Mouse (Mus musculus) limb, embryonic 14.5 days (tissue): ENCODE measurements around the gene Sync. TPM values are rescaled to one million over a fixed set of nuclear protein-coding genes. Genes with fewer than 3 reads are reported as not detected.

Source experiments
- ATAC-seq: fragments of 200-750 bp; cut with Nextera tagmentation; 2 replicates; pipeline ENCODE4 v1.8.0; 2017; ENCODE audit warnings: low read depth, moderate number of reproducible peaks, moderate TSS enrichment; ENCODE audit not compliant: low FRiP score
- DNase-seq: peaks from one replicate; pipeline ENCODE4 v3.0.0-alpha.2; 2015; ENCODE audit warnings: low spot score
- H3K27ac ChIP-seq: fragments of 300-500 bp; sonication (generic); replicated peaks from 2 replicates; pipeline ENCODE4 v1.5.1; 2014; ENCODE audit warnings: low read depth, mild to moderate bottlenecking, low read length, moderate library complexity, mixed read lengths
- H3K27me3 ChIP-seq: fragments of 300-500 bp; sonication (generic); 2 replicates; pipeline ENCODE4 v1.6.1; 2014; ENCODE audit warnings: low read length, mixed read lengths; ENCODE audit not compliant: control insufficient read depth, insufficient read depth
- H3K36me3 ChIP-seq: fragments of 300-500 bp; sonication (generic); 2 replicates; pipeline ENCODE4 v1.6.1; 2014; ENCODE audit warnings: mild to moderate bottlenecking, low read length, moderate library complexity, mixed read lengths; ENCODE audit not compliant: control insufficient read depth, insufficient read depth
- H3K4me1 ChIP-seq: fragments of 300-500 bp; sonication (generic); 2 replicates; pipeline ENCODE4 v1.6.1; 2014; ENCODE audit warnings: antibody characterized with exemption, low read length, mixed read lengths; ENCODE audit not compliant: control insufficient read depth, insufficient read depth
- H3K4me2 ChIP-seq: fragments of 300-500 bp; sonication (generic); replicated peaks from 2 replicates; pipeline ENCODE4 v1.6.1; 2014; ENCODE audit warnings: low read depth, mild to moderate bottlenecking, low read length, moderate library complexity; ENCODE audit not compliant: severe bottlenecking
- H3K4me3 ChIP-seq: fragments of 300-500 bp; sonication (generic); replicated peaks from 2 replicates; pipeline ENCODE4 v1.5.1; 2014; ENCODE audit warnings: low read length
- H3K9ac ChIP-seq: fragments of 300-500 bp; sonication (generic); 2 replicates; pipeline ENCODE4 v1.6.1; 2014; ENCODE audit warnings: mild to moderate bottlenecking, low read depth, low read length, moderate library complexity; ENCODE audit not compliant: severe bottlenecking
- H3K9me3 ChIP-seq: fragments of 300-500 bp; sonication (generic); 2 replicates; pipeline ENCODE4 v1.6.1; 2016; ENCODE audit warnings: low read length; ENCODE audit not compliant: control insufficient read depth
- POLR2A ChIP-seq: fragments of 200-500 bp; IDR thresholded peaks from 2 replicates; pipeline ENCODE4 v1.8.0; 2012; ENCODE audit warnings: inconsistent platforms, mild to moderate bottlenecking, moderate library complexity, borderline replicate concordance; ENCODE audit not compliant: insufficient read depth, insufficient read length; ENCODE audit errors: extremely low read depth
- WGBS: fragments of 180-500 bp; shearing (Covaris S2); extraction: QIAGEN DNeasy Blood & Tissue Kit; methylation state at CpG from one replicate; pipeline ENCODE4 v1.1.7; 2014; 5-methylcytosine and 5-hydroxymethylcytosine counted together
- polyA plus RNA-seq, 2 experiments: library from polyadenylated mRNA; depleted of rRNA in 1 of 2; stranded (reverse) in 1 of 2; unstranded in 1 of 2; fragments of >200 nt; fragmentation: Nextera tagmentation in 1 of 2; extraction: Ambion mirVana in 1 of 2; gene quantifications; 2 replicates each; pipeline versions ENCODE4 v1.2.1 to v1.2.3; 2012 to 2014

Sync gene
- polyA plus RNA-seq, 2 experiments, result 5.3 to 6.1 TPM

DNA sequence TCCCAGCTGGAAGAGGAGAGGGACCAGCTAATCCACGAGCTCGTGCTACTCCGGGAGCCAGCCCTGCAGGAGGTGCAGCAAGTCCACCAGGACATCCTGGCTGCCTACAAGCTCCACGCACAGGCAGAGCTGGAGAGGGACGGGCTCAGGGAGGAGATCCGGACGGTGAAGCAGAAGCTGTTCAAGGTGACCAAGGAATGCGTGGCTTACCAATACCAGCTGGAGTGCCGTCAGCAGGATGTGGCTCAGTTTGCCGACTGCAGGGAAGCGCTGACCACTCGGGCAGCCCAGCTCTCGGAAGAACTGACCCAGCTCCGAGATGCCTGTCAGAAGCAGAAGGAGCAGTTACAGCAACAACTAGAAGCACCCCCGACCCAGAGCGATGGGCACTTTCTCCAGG lies 6.3 kb downstream of the Sync start:
- no peak for DNase-seq
- H3K4me3 ChIP-seq, result no peak overlapping the region

GRCm38 (mm10) chr4:129295188-129295587 lies 7.8 kb downstream of the Sync start:
- TF ChIP-seq POLR2A, result no peak
- no peaks in the 10 kb centered on the region for H3K27me3 ChIP-seq
- WGBS, result 68% methylated on average over 2 of the region's 2 CpGs
- H3K4me3 ChIP-seq, result no peak overlapping the region
- H3K4me2 ChIP-seq, result no peak overlapping the region
- H3K36me3 ChIP-seq, result no peaks in the 10 kb centered on the region
- ATAC-seq (no peak), DNase-seq (no peak)
- H3K9ac ChIP-seq, result no peak overlapping the region
- no peak overlapping the region for H3K27ac ChIP-seq
- H3K9me3 ChIP-seq, result no peaks in the 10 kb centered on the region
- peaks cover 11% of the 10 kb centered on the region for H3K4me1 ChIP-seq

More for the DNA sequence above, 6.3 kb downstream of the Sync start:
- TF ChIP-seq POLR2A, result no peak
- Histone ChIP-seq H3K9ac (peak overlapping the region; percentile 25; the same call in 1 of the 2 replicates), H3K9me3 (no peaks in the 10 kb centered on the region), H3K27ac (no peak overlapping the region), H3K4me1 (peaks cover 11% of the 10 kb centered on the region), H3K36me3 (no peaks in the 10 kb centered on the region), H3K27me3 (no peaks in the 10 kb centered on the region), H3K4me2 (0 out of 2 replicates have a peak overlapping the region, but pooled peaks have one; percentile 1)
- no peak for ATAC-seq
- 34% methylated on average over 16 of the region's 16 CpGs for WGBS

GRCm38 (mm10) chr4:129296066-129296465 lies 8.6 kb downstream of the Sync start:
- Histone ChIP-seq H3K27ac (no peak overlapping the region), H3K4me1 (peaks cover 11% of the 10 kb centered on the region), H3K4me2 (no peak overlapping the region), H3K9ac (no peak overlapping the region), H3K27me3 (no peaks in the 10 kb centered on the region), H3K36me3 (no peaks in the 10 kb centered on the region; the same call in 1 of the 2 replicates), H3K4me3 (no peak overlapping the region), H3K9me3 (peaks cover 7% of the 10 kb centered on the region; the same call in 1 of the 2 replicates)
- no peak for TF ChIP-seq POLR2A
- DNase-seq, result no peak
- ATAC-seq, result no peak
- 81% methylated on average over 7 of the region's 7 CpGs for whole genome bisulfite sequencing

GRCm38 (mm10) chr4:129297724-129298123 lies 10.3 kb downstream of the Sync start:
- no peak overlapping the region for H3K9ac ChIP-seq
- no peak for TF ChIP-seq POLR2A
- H3K36me3 ChIP-seq, result no peaks in the 10 kb centered on the region; the same call in 1 of the 2 replicates
- H3K4me1 ChIP-seq, result peaks cover 11% of the 10 kb centered on the region
- no peak overlapping the region for H3K4me3 ChIP-seq
- no peaks in the 10 kb centered on the region for H3K27me3 ChIP-seq
- no peak overlapping the region for H3K27ac ChIP-seq
- no peak overlapping the region for H3K4me2 ChIP-seq
- 75% methylated on average over 4 of the region's 4 CpGs for WGBS
- DNase-seq, result peak; percentile 26
- peaks cover 13% of the 10 kb centered on the region; the same call in 1 of the 2 replicates for H3K9me3 ChIP-seq
- no peak for ATAC-seq

DNA sequence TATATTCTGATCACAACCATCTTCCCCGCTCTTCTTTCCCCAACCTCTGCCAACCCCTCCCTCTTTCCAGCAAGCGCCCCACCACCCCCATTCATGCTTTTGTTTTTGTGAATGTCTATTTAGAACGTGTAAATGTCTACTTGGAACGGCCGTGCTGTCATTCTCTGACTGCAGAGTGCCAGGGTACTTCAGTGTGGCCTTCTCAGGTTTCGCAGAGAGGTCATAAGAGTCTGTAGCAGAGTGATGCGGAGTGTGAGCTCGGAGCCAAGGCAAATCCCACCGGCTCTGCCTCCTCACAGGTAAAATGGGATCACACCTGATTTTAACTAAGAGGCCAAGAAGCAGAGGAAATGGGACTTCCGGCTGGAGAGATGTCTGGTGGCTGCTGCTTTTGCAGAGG lies 11.7 kb downstream of the Sync start:
- Histone ChIP-seq H3K4me1 (no peaks in the 10 kb centered on the region), H3K4me3 (no peak overlapping the region), H3K27ac (0 out of 2 replicates have a peak overlapping the region, but pooled peaks have one; percentile 9), H3K9ac (no peak overlapping the region), H3K4me2 (no peak overlapping the region), H3K9me3 (peaks cover 13% of the 10 kb centered on the region; the same call in 1 of the 2 replicates), H3K27me3 (no peaks in the 10 kb centered on the region), H3K36me3 (no peaks in the 10 kb centered on the region; the same call in 1 of the 2 replicates)
- no peak for TF ChIP-seq POLR2A
- ATAC-seq (no peak), DNase-seq (no peak)
- WGBS, result 41% methylated on average over 10 of the region's 10 CpGs
